Mouse (Mus musculus): ENCODE data around the gene Tprgl. TPM values are rescaled to one million over a fixed set of nuclear protein-coding genes. Genes with fewer than 3 reads are reported as not detected.

Gene Tprgl
- total and polyA plus RNA-seq, 3 experiments: 47.5 to 67.8 (median 64.5) TPM

GRCm38 (mm10) chr4:154209825-154210224, 49.4 kb upstream of the Tprgl start:
- Histone ChIP-seq H3K9me3 (replicated peaks; ENCODE audit: low read length) (peaks cover 3% of the 10 kb centered on the region), H3K4me3 (replicated peaks in 1 of 3; ENCODE audit: low read depth in 2 of 3, low read length in 2 of 3, poor library complexity in 1 of 3) (no peak overlapping the region), H3K79me2 (replicated peaks; ENCODE audit: control insufficient read depth, extremely low read depth, insufficient read depth, poor library complexity, severe bottlenecking) (no peaks in the 10 kb centered on the region), H3K4me1 (ENCODE audit: control insufficient read depth in 1 of 2, insufficient read depth in 2 of 2) (no peaks in the 10 kb centered on the region), H3K27ac (ENCODE audit: insufficient read depth, low read depth) (no peak overlapping the region), H3K36me3 (replicated peaks in 1 of 2; ENCODE audit: control insufficient read depth in 1 of 2, insufficient read depth in 1 of 2, low read length in 1 of 2) (no peaks in the 10 kb centered on the region), H3K9ac (ENCODE audit: insufficient read depth, low read depth) (no peak overlapping the region), H3K4me2 (ENCODE audit: insufficient read depth, low read depth, poor library complexity, severe bottlenecking) (no peak overlapping the region), H3K27me3 (replicated peaks) (peaks cover 14% of the 10 kb centered on the region)
- TF ChIP-seq KAT2A (IDR thresholded peaks at IDR 0.05; ENCODE audit: insufficient replicate concordance, low read length) (no peak), E2F4 (IDR thresholded peaks at IDR 0.05; ENCODE audit: insufficient replicate concordance, low read depth, low read length) (no peak), MYC (IDR thresholded peaks at IDR 0.05; ENCODE audit: low read depth, low read length) (no peak), ZKSCAN1 (IDR thresholded peaks at IDR 0.05; ENCODE audit: borderline replicate concordance, low read depth, low read length) (no peak), MEF2A (IDR thresholded peaks at IDR 0.05; ENCODE audit: borderline replicate concordance, low read depth, low read length) (no peak), ZNF384 (IDR thresholded peaks at IDR 0.05; ENCODE audit: low read depth, low read length) (no peak), HCFC1 (IDR thresholded peaks at IDR 0.05; ENCODE audit: low read depth, low read length) (no peak), CHD1 (IDR thresholded peaks at IDR 0.05; ENCODE audit: low read depth, low read length) (no peak), RAD21 (IDR thresholded peaks at IDR 0.05; ENCODE audit: low read depth, low read length) (no peak), ELF1 (IDR thresholded peaks at IDR 0.05; ENCODE audit: low read depth, low read length) (no peak), CTCF (conservative IDR thresholded peaks at IDR 0.05 in 1 of 2, IDR thresholded peaks at IDR 0.05 in 1 of 2; ENCODE audit: low read depth in 2 of 2, low read length in 2 of 2) (no peak), NELFE (IDR thresholded peaks at IDR 0.05; ENCODE audit: low read depth, low read length) (no peak)
- no peak for DNase-seq (ENCODE audit: extremely low read depth)
- dilution Hi-C loops (cut with MboI; ENCODE audit: extremely low pct_ligation_motif_present, extremely low pct_unique_long_range_greater_than_20kb, low sequenced_read_pairs): no loop called here
- in situ Hi-C loops (cut with MboI; ENCODE audit: low pct_ligation_motif_present, low pct_unique_long_range_greater_than_20kb, low sequenced_read_pairs): loop anchor here (5.0 to 25.0 kb wide), 2 partner anchors 43 to 602 kb away; no protein-coding TSS in a partner anchor

- H3K79me2 ChIP-seq (replicated peaks; ENCODE audit: control insufficient read depth, extremely low read depth, insufficient read depth, poor library complexity, severe bottlenecking): no peaks in the 10 kb centered on the region
- H3K9me3 ChIP-seq (replicated peaks; ENCODE audit: low read length): no peaks in the 10 kb centered on the region
- no peaks in the 10 kb centered on the region for H3K4me1 ChIP-seq (ENCODE audit: control insufficient read depth in 1 of 2, insufficient read depth in 2 of 2)
- H3K4me3 ChIP-seq (replicated peaks in 1 of 3; ENCODE audit: low read depth in 2 of 3, low read length in 2 of 3, poor library complexity in 1 of 3): no peak overlapping the region
- H3K4me2 ChIP-seq (ENCODE audit: insufficient read depth, low read depth, poor library complexity, severe bottlenecking): no peak overlapping the region
- no peak overlapping the region for H3K9ac ChIP-seq (ENCODE audit: insufficient read depth, low read depth)
- dilution Hi-C loops (cut with MboI; ENCODE audit: extremely low pct_ligation_motif_present, extremely low pct_unique_long_range_greater_than_20kb, low sequenced_read_pairs) (no loop called here), in situ Hi-C loops (cut with MboI; ENCODE audit: low pct_ligation_motif_present, low pct_unique_long_range_greater_than_20kb, low sequenced_read_pairs) (loop anchor here (5.0 to 25.0 kb wide), 2 partner anchors 42 to 603 kb away; no protein-coding TSS in a partner anchor)
- no peaks in the 10 kb centered on the region for H3K36me3 ChIP-seq (replicated peaks in 1 of 2; ENCODE audit: control insufficient read depth in 1 of 2, insufficient read depth in 1 of 2, low read length in 1 of 2)
- DNase-seq (ENCODE audit: extremely low read depth): no peak
- H3K27ac ChIP-seq (ENCODE audit: insufficient read depth, low read depth): no peak overlapping the region
- TF ChIP-seq TCF12 (IDR thresholded peaks at IDR 0.05; ENCODE audit: low read depth, low read length): no peak
- TF ChIP-seq MYC (IDR thresholded peaks at IDR 0.05; ENCODE audit: low read depth, low read length): no peak
- no peak for TF ChIP-seq HCFC1 (IDR thresholded peaks at IDR 0.05; ENCODE audit: low read depth, low read length)
- TF ChIP-seq PAX5 (IDR thresholded peaks at IDR 0.05; ENCODE audit: low read length): no peak
- no peak for TF ChIP-seq NELFE (IDR thresholded peaks at IDR 0.05; ENCODE audit: low read depth, low read length)
- H3K27me3 ChIP-seq (replicated peaks): peaks cover 18% of the 10 kb centered on the region
These were observed 48.6 kb upstream of the Tprgl start for GRCm38 (mm10) chr4:154209054-154209453.
